Mouse (Mus musculus) kidney, embryonic 14.5 days (tissue): ENCODE measurements around the gene Rab8a. TPM values are rescaled to one million over a fixed set of nuclear protein-coding genes. Genes with fewer than 3 reads are reported as not detected.

Experiments used
- ATAC-seq: fragments of 200-750 bp; cut with Nextera tagmentation; 2 replicates; pipeline ENCODE4 v1.8.0; 2017; ENCODE audit warnings: moderate number of reproducible peaks, mild to moderate bottlenecking, moderate TSS enrichment, moderate library complexity; ENCODE audit not compliant: low FRiP score, low TSS enrichment
- H3K27ac ChIP-seq: fragments of 300-500 bp; sonication (generic); 2 replicates; pipeline ENCODE4 v1.5.1; 2014; ENCODE audit warnings: low read depth, mild to moderate bottlenecking, low read length, moderate library complexity, mixed read lengths
- H3K27me3 ChIP-seq: fragments of 300-500 bp; sonication (generic); 2 replicates; pipeline ENCODE4 v1.6.1; 2014; ENCODE audit warnings: mild to moderate bottlenecking, low read length; ENCODE audit not compliant: control insufficient read depth, insufficient read depth
- H3K36me3 ChIP-seq: fragments of 300-500 bp; sonication (generic); 2 replicates; pipeline ENCODE4 v1.6.1; 2014; ENCODE audit warnings: low read length, mixed read lengths; ENCODE audit not compliant: control insufficient read depth, insufficient read depth
- H3K4me1 ChIP-seq: fragments of 300-500 bp; sonication (generic); 2 replicates; pipeline ENCODE4 v1.6.1; 2014; ENCODE audit warnings: low read length, mixed read lengths; ENCODE audit not compliant: control insufficient read depth, insufficient read depth
- H3K4me2 ChIP-seq: fragments of 300-500 bp; sonication (generic); replicated peaks from 2 replicates; pipeline ENCODE4 v1.6.1; 2014; ENCODE audit warnings: low read depth, mild to moderate bottlenecking, low read length
- H3K4me3 ChIP-seq: fragments of 300-500 bp; sonication (generic); 2 replicates; pipeline ENCODE4 v1.5.1; 2014; ENCODE audit warnings: mild to moderate bottlenecking, low read length
- H3K9ac ChIP-seq: fragments of 300-500 bp; sonication (generic); 2 replicates; pipeline ENCODE4 v1.6.1; 2014; ENCODE audit warnings: low read depth, mild to moderate bottlenecking, low read length, moderate library complexity
- H3K9me3 ChIP-seq: fragments of 300-500 bp; sonication (generic); 2 replicates; pipeline ENCODE4 v1.6.1; 2016; ENCODE audit warnings: low read length; ENCODE audit not compliant: control insufficient read depth
- WGBS: fragments of 180-500 bp; shearing (Covaris S2); extraction: QIAGEN DNeasy Blood & Tissue Kit; methylation state at CpG from one replicate; pipeline ENCODE4 v1.1.7; 2014; 5-methylcytosine and 5-hydroxymethylcytosine counted together
- polyA plus RNA-seq: library from polyadenylated mRNA; unstranded; fragments of >200 nt; fragmentation: Nextera tagmentation; extraction: Ambion mirVana; gene quantifications from 2 replicates; pipeline ENCODE4 v1.2.1, GENCODE M21; 2014

Gene Rab8a
- polyA plus RNA-seq, 1 experiment from 2014 or later = 88.9 TPM

DNA sequence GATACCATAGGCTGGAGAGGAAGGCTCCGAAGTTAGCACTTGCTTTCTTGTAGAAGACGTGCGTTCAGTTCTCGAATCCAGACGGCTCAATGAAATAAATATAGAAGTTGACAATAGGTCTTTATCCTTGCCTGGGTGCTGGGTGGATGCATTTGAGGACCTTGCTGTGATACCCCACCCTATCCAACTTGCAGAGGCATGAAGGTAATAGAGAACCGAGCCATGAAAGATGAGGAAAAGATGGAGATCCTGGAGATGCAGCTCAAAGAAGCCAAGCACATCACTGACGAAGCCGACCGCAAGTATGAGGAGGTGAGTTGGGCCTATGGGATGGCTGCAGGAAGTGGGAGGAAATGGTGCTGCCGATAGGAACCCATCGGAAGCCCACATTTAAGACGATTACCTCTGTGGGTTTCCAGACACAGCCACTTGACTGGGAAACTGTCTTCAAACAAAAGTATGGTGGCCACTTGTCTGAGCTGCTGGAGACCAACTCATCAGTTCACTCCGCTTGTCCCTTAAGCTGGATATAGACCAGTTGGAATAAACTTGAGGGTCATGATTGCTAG is 17.7 kb upstream of the Rab8a start:
- Histone ChIP-seq H3K4me2 (no peak overlapping the region), H3K4me1 (no peaks in the 10 kb centered on the region), H3K9ac (no peak overlapping the region), H3K27ac (no peak overlapping the region), H3K36me3 (peaks cover 97% of the 10 kb centered on the region), H3K9me3 (no peaks in the 10 kb centered on the region), H3K27me3 (no peaks in the 10 kb centered on the region), H3K4me3 (no peak overlapping the region)
- WGBS = 91% methylated on average over 13 of the region's 13 CpGs
- ATAC-seq = no peak

DNA sequence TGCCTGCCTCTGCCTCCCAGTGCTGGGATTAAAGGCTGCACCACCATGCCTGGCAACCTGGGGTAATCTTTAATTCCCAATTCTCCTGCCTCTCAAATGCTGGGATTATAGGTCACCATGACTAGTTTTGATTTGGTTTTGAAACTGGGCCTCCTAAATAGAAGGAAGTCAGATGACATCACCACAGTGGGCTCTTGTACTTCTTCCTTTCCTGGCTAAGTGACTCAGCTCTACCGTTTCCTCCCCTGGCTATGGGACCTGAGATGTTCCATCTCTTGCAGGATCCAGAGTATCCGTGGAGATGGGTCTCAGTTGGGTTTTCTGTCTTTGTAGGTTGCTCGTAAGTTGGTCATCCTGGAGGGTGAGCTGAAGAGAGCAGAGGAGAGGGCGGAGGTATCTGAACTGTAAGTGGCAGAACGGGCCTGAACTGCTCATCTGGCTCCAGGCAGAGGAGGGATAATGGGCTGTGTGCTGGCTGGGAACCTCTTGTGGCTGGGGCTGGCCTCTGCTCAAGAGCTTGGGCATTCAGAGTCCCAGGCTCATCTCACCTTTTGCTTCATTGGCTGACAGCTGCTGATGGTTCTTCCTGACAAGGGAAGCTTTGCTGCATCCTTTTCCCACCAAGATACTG is 16.5 kb upstream of the Rab8a start:
- H3K4me1 ChIP-seq = no peaks in the 10 kb centered on the region
- no peak for ATAC-seq
- H3K9me3 ChIP-seq = no peaks in the 10 kb centered on the region
- H3K4me2 ChIP-seq = no peak overlapping the region
- WGBS = 89% methylated on average over 5 of the region's 5 CpGs
- H3K9ac ChIP-seq = no peak overlapping the region
- no peak overlapping the region for H3K27ac ChIP-seq
- no peaks in the 10 kb centered on the region for H3K27me3 ChIP-seq
- H3K36me3 ChIP-seq = peaks cover 95% of the 10 kb centered on the region
- no peak overlapping the region for H3K4me3 ChIP-seq

DNA sequence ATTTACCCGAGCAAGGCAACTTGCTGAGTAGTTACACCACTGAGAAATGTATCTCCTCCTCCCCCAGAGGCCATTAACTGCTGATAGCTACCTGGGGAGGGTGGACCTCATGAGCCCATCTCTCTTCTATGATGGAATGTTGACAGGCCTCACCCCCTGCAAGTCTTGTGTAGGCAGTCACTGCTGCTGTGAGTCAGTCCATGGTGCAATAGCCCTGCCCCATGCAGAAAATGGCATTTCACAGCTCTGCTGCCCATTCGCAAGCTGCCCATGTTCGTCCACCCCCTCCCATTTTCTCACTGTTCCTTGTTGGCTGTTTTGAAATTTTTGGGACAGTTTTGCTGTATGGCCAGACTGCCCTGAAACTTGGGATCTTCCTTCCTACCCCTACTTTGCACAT is 15.5 kb upstream of the Rab8a start:
- ATAC-seq = no peak
- 86% methylated on average over 3 of the region's 3 CpGs for WGBS

DNA sequence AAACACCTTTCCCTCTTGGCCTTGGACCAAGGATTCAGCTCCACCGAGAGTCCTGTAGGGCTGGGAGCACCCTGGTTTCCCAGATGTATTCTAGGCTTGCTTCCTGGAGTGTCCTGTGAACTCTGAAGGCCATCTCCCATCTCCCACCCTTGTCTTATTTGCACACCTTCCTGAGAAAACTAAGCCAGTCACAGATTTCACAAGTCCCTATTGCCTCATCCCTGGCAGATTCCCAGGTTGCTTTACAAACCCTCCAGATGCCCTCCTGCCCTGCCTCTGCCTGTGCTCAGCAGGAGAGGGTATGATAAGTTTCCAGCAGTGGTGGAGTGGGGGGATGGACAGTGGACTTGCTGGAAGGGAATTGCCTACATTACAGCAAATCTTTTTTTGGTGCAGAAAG is 14.9 kb upstream of the Rab8a start:
- WGBS = 86% methylated on average over 1 of the region's 1 CpGs
- H3K4me3 ChIP-seq = no peak overlapping the region
- H3K4me2 ChIP-seq = no peak overlapping the region
- H3K9ac ChIP-seq = no peak overlapping the region
- peaks cover 96% of the 10 kb centered on the region for H3K36me3 ChIP-seq
- no peaks in the 10 kb centered on the region for H3K4me1 ChIP-seq
- no peak overlapping the region for H3K27ac ChIP-seq
- no peaks in the 10 kb centered on the region for H3K27me3 ChIP-seq
- no peak for ATAC-seq
- no peaks in the 10 kb centered on the region for H3K9me3 ChIP-seq

More for the DNA sequence above, 15.5 kb upstream of the Rab8a start:
- no peak overlapping the region for H3K4me2 ChIP-seq
- no peaks in the 10 kb centered on the region for H3K4me1 ChIP-seq
- H3K27ac ChIP-seq = no peak overlapping the region
- H3K27me3 ChIP-seq = no peaks in the 10 kb centered on the region
- peaks cover 95% of the 10 kb centered on the region for H3K36me3 ChIP-seq
- no peak overlapping the region for H3K9ac ChIP-seq
- no peak overlapping the region for H3K4me3 ChIP-seq
- no peaks in the 10 kb centered on the region for H3K9me3 ChIP-seq

DNA sequence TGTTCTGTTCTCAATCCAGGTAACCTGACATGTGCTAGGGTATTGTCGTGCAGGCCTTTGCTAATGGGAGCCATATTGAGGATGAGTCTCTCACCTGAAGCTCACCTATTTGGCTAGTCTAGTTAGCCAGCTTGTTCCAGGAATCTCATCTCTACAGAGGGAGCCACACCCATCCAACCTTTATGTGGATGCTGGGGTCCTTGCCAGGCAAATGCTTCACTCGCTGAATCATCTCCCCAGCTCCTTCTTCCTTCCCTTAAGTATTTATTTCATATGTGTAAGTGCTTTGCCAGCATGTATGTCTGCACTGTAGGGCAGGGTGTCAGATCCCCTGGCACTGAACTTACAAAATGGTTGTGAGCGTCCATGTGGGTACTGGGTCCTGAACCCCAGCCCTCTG is 14.4 kb upstream of the Rab8a start:
- WGBS = 86% methylated on average over 3 of the region's 3 CpGs
- Histone ChIP-seq H3K4me1 (no peaks in the 10 kb centered on the region), H3K27me3 (no peaks in the 10 kb centered on the region), H3K36me3 (peaks cover 96% of the 10 kb centered on the region), H3K9me3 (no peaks in the 10 kb centered on the region), H3K9ac (no peak overlapping the region), H3K4me3 (no peak overlapping the region), H3K27ac (no peak overlapping the region), H3K4me2 (no peak overlapping the region)
- ATAC-seq = no peak

DNA sequence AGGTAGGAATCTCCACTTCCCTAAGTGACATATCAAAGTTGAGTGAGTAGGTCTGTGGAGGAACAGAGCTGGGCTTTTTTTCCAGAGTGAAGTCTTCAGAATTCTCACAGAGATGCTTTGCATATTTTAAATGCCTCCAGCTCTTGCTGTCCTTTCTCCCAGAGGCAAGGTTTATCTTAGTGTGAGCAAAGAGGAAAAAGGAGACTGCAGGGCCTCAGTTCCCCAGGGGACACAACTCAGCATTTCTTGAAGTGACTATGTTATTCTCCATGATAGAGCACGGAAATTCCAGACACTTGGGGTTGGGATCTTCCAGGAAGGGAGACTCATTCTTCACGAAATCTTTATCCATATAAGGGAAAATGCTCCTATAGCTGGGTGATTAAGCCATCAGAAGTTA is 13.7 kb upstream of the Rab8a start:
- Histone ChIP-seq H3K36me3 (peaks cover 96% of the 10 kb centered on the region), H3K9ac (no peak overlapping the region), H3K27me3 (no peaks in the 10 kb centered on the region), H3K4me1 (no peaks in the 10 kb centered on the region), H3K27ac (no peak overlapping the region), H3K4me2 (no peak overlapping the region), H3K9me3 (no peaks in the 10 kb centered on the region), H3K4me3 (no peak overlapping the region)
- ATAC-seq = no peak
- 79% methylated on average over 2 of the region's 2 CpGs for WGBS

DNA sequence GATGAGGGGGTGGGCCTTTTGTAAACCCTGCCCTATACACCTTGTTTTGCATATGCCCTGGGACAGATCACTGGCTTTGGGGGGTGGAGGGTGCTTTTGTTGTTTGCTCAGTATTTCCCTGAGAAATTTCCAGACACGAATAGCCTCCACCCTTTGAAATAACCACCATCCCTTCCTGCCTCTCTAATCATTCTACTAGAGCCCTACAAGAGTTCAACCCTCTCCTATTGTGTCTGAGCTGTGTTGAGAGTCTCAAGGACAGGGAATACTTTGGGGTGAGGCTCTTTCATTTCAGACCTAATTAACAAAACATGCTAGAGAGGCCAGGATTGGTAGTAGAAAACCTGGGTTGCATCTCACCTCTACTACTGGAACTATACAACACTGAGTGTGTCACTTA is 11.9 kb upstream of the Rab8a start:
- H3K36me3 ChIP-seq = peaks cover 92% of the 10 kb centered on the region

DNA sequence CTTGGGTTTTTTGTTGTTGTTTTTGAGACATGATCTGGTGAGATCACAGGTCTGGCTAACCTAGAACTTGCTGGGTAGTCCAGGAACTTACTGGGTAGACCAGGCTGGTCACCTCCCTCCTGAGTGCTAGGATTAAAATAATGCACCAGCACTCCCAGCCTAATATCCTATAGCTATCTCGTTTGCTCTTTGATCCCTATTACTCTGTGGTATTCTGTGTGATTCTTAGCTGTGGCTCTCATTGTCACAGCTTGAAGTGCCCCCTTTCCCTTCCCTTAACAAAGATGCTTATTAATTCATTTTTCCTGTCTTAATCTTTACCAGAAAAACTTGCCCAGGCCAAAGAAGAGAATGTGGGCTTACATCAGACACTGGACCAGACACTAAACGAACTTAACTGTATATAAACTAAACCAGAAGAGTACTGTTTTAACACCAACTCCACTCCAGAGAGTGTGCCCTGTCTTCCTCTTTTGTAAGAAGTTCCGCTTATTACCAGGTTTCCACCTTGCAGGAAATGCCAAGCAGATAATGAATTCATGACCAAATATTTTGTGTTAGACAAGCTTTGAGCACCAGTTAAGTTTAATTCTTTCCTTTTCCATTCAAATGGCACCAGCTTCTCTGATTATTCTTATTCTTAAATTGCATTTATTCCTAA is 9.5 kb upstream of the Rab8a start:
- Histone ChIP-seq H3K4me2 (no peak overlapping the region), H3K4me3 (no peak overlapping the region)
- no peak for ATAC-seq

More for the DNA sequence above, 11.9 kb upstream of the Rab8a start:
- no peak overlapping the region for H3K9ac ChIP-seq
- no peak for ATAC-seq
- H3K27me3 ChIP-seq = no peaks in the 10 kb centered on the region
- WGBS = 91% methylated on average over 1 of the region's 1 CpGs
- H3K9me3 ChIP-seq = no peaks in the 10 kb centered on the region
- no peak overlapping the region for H3K27ac ChIP-seq
- no peak overlapping the region for H3K4me2 ChIP-seq
- no peak overlapping the region for H3K4me3 ChIP-seq
- H3K4me1 ChIP-seq = no peaks in the 10 kb centered on the region

DNA sequence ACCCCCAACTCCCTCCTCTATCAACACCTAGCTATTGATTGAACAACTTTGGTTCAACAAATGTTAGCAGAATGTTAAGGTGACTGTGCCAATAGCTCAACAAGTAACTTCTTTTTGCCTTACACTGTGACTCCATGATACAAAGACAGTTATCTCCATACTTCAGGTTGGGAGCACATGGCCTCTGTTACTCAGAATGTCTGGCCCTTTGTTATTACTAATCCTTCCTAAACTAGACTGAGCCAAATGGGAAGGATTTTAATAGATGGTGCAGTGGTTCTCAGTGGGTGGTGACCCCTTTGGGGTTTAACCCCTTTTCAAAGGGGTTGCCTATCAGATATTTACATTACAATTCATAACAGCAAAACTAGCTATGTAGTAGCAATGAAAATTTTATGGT is 7.6 kb upstream of the Rab8a start:
- H3K27me3 ChIP-seq = no peaks in the 10 kb centered on the region
- no peak for ATAC-seq
- no peak overlapping the region for H3K4me2 ChIP-seq
- no peak overlapping the region for H3K4me3 ChIP-seq
- H3K27ac ChIP-seq = no peak overlapping the region
- H3K4me1 ChIP-seq = no peaks in the 10 kb centered on the region
- H3K9ac ChIP-seq = no peak overlapping the region
- no peaks in the 10 kb centered on the region for H3K9me3 ChIP-seq
- H3K36me3 ChIP-seq = peaks cover 55% of the 10 kb centered on the region

More for the DNA sequence above, 9.5 kb upstream of the Rab8a start:
- Histone ChIP-seq H3K36me3 (peaks cover 73% of the 10 kb centered on the region), H3K9me3 (no peaks in the 10 kb centered on the region), H3K9ac (no peak overlapping the region), H3K4me1 (no peaks in the 10 kb centered on the region), H3K27ac (no peak overlapping the region), H3K27me3 (no peaks in the 10 kb centered on the region)
- WGBS = 86% methylated on average over 3 of the region's 3 CpGs
